Mouse (Mus musculus): ENCODE results near the gene Rassf10.
"Not testable (repeated sequence)": the region's sequence is repeated elsewhere in the genome, so short reads cannot be mapped to it uniquely, and the experiment has no call there.

Rassf10 gene

GRCm38 (mm10) chr7:112953777-112954291, at the start of gene Rassf10:
Gene Rassf10 (plus strand): TSS chr7:112953962.
- no peaks in the 10 kb centered on the region for H3K27me3 ChIP-seq (ENCODE audit: control insufficient read depth, insufficient read depth, low read length, poor library complexity, severe bottlenecking)
- DNase-seq (ENCODE audit: low read depth, low spot score) = no peak
- no peaks in the 10 kb centered on the region for H3K36me3 ChIP-seq (ENCODE audit: control insufficient read depth, insufficient read depth, low read length, poor library complexity, severe bottlenecking)

GRCm38 (mm10) chr7:112906848-112907247, 46.9 kb upstream of the Rassf10 start:
- H3K27me3 ChIP-seq (ENCODE audit: control insufficient read depth, insufficient read depth, low read length, poor library complexity, severe bottlenecking) = no peaks in the 10 kb centered on the region
- no peak for DNase-seq (ENCODE audit: low read depth, low spot score)
- H3K36me3 ChIP-seq (ENCODE audit: control insufficient read depth, insufficient read depth, low read length, poor library complexity, severe bottlenecking) = no peaks in the 10 kb centered on the region

- Histone ChIP-seq H3K36me3 (ENCODE audit: control insufficient read depth, insufficient read depth, low read length, poor library complexity, severe bottlenecking) (no peaks in the 10 kb centered on the region), H3K27me3 (ENCODE audit: control insufficient read depth, insufficient read depth, low read length, poor library complexity, severe bottlenecking) (no peaks in the 10 kb centered on the region)
- DNase-seq (ENCODE audit: low read depth, low spot score) = no peak
These were observed 46.3 kb upstream of the Rassf10 start for GRCm38 (mm10) chr7:112907468-112907867.

GRCm38 (mm10) chr7:112909164-112909563, 44.6 kb upstream of the Rassf10 start:
- DNase-seq (ENCODE audit: low read depth, low spot score) = no peak
- H3K27me3 ChIP-seq (ENCODE audit: control insufficient read depth, insufficient read depth, low read length, poor library complexity, severe bottlenecking) = no peaks in the 10 kb centered on the region
- H3K36me3 ChIP-seq (ENCODE audit: control insufficient read depth, insufficient read depth, low read length, poor library complexity, severe bottlenecking) = no peaks in the 10 kb centered on the region

DNA sequence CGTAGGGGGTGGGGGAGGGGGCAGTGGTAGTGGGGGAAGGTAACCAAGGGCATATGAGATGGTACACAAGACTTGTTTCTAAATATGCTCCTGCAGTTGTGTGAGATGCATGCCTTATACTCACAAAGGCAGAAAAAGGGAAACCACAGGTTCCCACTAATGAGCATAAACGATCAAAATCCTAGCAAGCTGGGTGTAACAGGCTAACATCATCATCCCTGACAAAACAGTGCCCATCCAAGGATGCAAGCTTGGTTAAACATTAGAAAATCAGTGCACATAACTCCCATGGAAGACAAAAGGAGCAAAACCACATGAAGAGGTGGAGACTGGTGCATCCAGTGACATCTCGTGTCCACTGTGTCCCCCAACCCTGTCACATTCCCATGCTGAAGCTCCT, 40.8 kb upstream of the Rassf10 start:
- Histone ChIP-seq H3K27me3 (ENCODE audit: control insufficient read depth, insufficient read depth, low read length, poor library complexity, severe bottlenecking) (no peaks in the 10 kb centered on the region), H3K36me3 (ENCODE audit: control insufficient read depth, insufficient read depth, low read length, poor library complexity, severe bottlenecking) (no peaks in the 10 kb centered on the region)
- no peak for DNase-seq (ENCODE audit: low read depth, low spot score)

DNA sequence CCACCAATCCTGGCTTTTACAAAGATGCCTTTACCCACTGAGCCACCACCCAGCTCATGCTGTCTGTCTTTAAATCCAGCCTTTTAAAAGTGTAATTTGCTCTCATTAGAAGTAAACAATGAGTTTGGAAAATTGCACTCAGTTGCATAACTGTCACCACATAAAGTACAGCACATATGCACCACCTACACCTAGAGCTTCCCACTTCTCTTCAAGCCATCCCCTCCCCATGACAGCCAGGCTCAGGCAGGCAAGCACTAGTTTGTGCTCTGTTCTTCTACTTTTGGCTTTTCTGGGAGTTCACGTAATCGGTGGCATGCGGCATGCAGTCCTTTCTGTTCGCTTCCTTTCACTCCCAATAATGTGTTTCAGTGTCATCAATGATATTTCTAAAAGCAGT, 38.2 kb upstream of the Rassf10 start:
- no peak for DNase-seq (ENCODE audit: low read depth, low spot score)
- no peaks in the 10 kb centered on the region for H3K27me3 ChIP-seq (ENCODE audit: control insufficient read depth, insufficient read depth, low read length, poor library complexity, severe bottlenecking)
- H3K36me3 ChIP-seq (ENCODE audit: control insufficient read depth, insufficient read depth, low read length, poor library complexity, severe bottlenecking) = no peaks in the 10 kb centered on the region

DNA sequence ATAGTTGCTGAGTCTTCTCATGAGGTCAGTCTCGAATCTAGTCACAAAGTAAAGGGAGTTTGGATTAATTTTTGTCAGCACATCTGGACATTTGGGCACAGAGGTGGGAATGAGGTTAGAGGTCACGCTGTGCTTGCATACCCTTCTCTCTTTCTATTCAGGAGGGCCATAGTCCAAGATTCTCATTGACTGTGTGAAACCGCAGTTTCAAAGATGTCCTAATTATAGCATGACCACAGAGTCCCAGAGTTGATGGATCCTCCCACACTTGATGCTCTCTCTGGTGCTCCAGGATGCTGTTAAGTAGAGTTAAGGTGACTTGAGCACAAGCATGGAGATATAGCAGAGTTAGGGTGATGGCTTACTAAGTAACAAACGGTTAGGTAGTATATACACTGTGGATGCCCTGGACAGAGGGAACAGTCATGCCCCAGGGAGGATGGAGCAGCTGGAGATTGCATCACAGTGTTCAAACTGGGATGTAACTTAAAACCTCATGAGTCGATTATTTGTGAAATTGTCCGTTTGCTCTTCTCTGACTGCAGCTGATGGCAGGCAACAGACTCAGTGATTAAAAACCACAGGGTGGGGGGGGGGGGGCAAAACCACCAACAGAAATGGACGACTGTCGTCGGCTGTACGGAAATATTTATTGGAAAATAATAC, 36.0 kb upstream of the Rassf10 start:
- no peak for DNase-seq (ENCODE audit: low read depth, low spot score)
- no peaks in the 10 kb centered on the region for H3K36me3 ChIP-seq (ENCODE audit: control insufficient read depth, insufficient read depth, low read length, poor library complexity, severe bottlenecking)

GRCm38 (mm10) chr7:112918279-112918991, 35.3 kb upstream of the Rassf10 start:
- no peaks in the 10 kb centered on the region for H3K27me3 ChIP-seq (ENCODE audit: control insufficient read depth, insufficient read depth, low read length, poor library complexity, severe bottlenecking)
- no peak for DNase-seq (ENCODE audit: low read depth, low spot score)

More for the DNA sequence above, 36.0 kb upstream of the Rassf10 start:
- H3K27me3 ChIP-seq (ENCODE audit: control insufficient read depth, insufficient read depth, low read length, poor library complexity, severe bottlenecking) = no peaks in the 10 kb centered on the region

GRCm38 (mm10) chr7:112919845-112920244, 33.9 kb upstream of the Rassf10 start:
- DNase-seq (ENCODE audit: low read depth, low spot score) = peak; percentile 47
- no peaks in the 10 kb centered on the region for H3K36me3 ChIP-seq (ENCODE audit: control insufficient read depth, insufficient read depth, low read length, poor library complexity, severe bottlenecking)

More at GRCm38 (mm10) chr7:112918279-112918991, 35.3 kb upstream of the Rassf10 start:
- no peaks in the 10 kb centered on the region for H3K36me3 ChIP-seq (ENCODE audit: control insufficient read depth, insufficient read depth, low read length, poor library complexity, severe bottlenecking)

GRCm38 (mm10) chr7:112922801-112923200, 31.0 kb upstream of the Rassf10 start:
- DNase-seq (ENCODE audit: low read depth, low spot score) = no peak
- H3K36me3 ChIP-seq (ENCODE audit: control insufficient read depth, insufficient read depth, low read length, poor library complexity, severe bottlenecking) = no peaks in the 10 kb centered on the region
- H3K27me3 ChIP-seq (ENCODE audit: control insufficient read depth, insufficient read depth, low read length, poor library complexity, severe bottlenecking) = no peaks in the 10 kb centered on the region; the same call in 1 of the 2 replicates

More at GRCm38 (mm10) chr7:112919845-112920244, 33.9 kb upstream of the Rassf10 start:
- H3K27me3 ChIP-seq (ENCODE audit: control insufficient read depth, insufficient read depth, low read length, poor library complexity, severe bottlenecking) = no peaks in the 10 kb centered on the region; the same call in 1 of the 2 replicates

GRCm38 (mm10) chr7:112923712-112924111, 30.1 kb upstream of the Rassf10 start:
- DNase-seq (ENCODE audit: low read depth, low spot score) = no peak
- Histone ChIP-seq H3K36me3 (ENCODE audit: control insufficient read depth, insufficient read depth, low read length, poor library complexity, severe bottlenecking) (no peaks in the 10 kb centered on the region), H3K27me3 (ENCODE audit: control insufficient read depth, insufficient read depth, low read length, poor library complexity, severe bottlenecking) (no peaks in the 10 kb centered on the region; the same call in 1 of the 2 replicates)

GRCm38 (mm10) chr7:112930669-112931068, 23.1 kb upstream of the Rassf10 start:
- Histone ChIP-seq H3K36me3 (ENCODE audit: control insufficient read depth, insufficient read depth, low read length, poor library complexity, severe bottlenecking) (no peaks in the 10 kb centered on the region), H3K27me3 (ENCODE audit: control insufficient read depth, insufficient read depth, low read length, poor library complexity, severe bottlenecking) (no peaks in the 10 kb centered on the region)
- no peak for DNase-seq (ENCODE audit: low read depth, low spot score)

- DNase-seq (ENCODE audit: low read depth, low spot score); H3K36me3 ChIP-seq (ENCODE audit: control insufficient read depth, insufficient read depth, low read length, poor library complexity, severe bottlenecking); H3K27me3 ChIP-seq (ENCODE audit: control insufficient read depth, insufficient read depth, low read length, poor library complexity, severe bottlenecking): not testable (repeated sequence)
These were observed 17.9 kb upstream of the Rassf10 start for GRCm38 (mm10) chr7:112935876-112936275.

GRCm38 (mm10) chr7:112937089-112937488, 16.7 kb upstream of the Rassf10 start:
- Histone ChIP-seq H3K27me3 (ENCODE audit: control insufficient read depth, insufficient read depth, low read length, poor library complexity, severe bottlenecking) (no peaks in the 10 kb centered on the region), H3K36me3 (ENCODE audit: control insufficient read depth, insufficient read depth, low read length, poor library complexity, severe bottlenecking) (no peaks in the 10 kb centered on the region)
- DNase-seq (ENCODE audit: low read depth, low spot score) = no peak

DNA sequence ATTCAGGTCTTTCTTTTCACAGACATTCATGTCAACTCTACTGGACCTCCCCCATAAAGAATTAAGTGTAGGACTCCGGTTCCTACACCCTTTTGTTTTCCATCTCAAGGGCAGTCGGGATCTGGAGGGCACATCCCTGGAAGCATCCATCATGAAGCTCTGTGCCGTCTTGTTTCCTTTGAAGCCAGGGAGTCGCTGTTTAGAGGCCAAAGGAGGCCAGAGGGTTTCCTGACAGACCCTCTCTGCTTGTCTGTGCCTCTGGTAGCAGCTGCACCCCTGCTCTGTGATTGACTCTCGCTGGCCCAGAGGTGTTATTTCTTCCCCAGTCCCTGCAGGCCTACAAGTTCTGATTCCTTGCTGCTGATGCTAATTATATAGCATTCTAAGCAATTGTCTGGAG, 14.8 kb upstream of the Rassf10 start:
- H3K36me3 ChIP-seq (ENCODE audit: control insufficient read depth, insufficient read depth, low read length, poor library complexity, severe bottlenecking) = no peaks in the 10 kb centered on the region
- no peaks in the 10 kb centered on the region for H3K27me3 ChIP-seq (ENCODE audit: control insufficient read depth, insufficient read depth, low read length, poor library complexity, severe bottlenecking)
- DNase-seq (ENCODE audit: low read depth, low spot score) = no peak

All from splenic B cell, adult 2 months (primary cell).